Mouse (Mus musculus) limb, embryonic 15.5 days (tissue): Measurements from ENCODE around the gene Chrm3. TPM values are rescaled to one million over a fixed set of nuclear protein-coding genes. Genes with fewer than 3 reads are reported as not detected.

Experiments
- ATAC-seq: fragments of 200-750 bp; cut with Nextera tagmentation; 2 replicates; pipeline ENCODE4 v1.8.0; 2017; ENCODE audit warnings: low read depth, moderate TSS enrichment; ENCODE audit not compliant: insufficient number of reproducible peaks, low FRiP score, low TSS enrichment
- H3K27ac ChIP-seq: fragments of 300-500 bp; sonication (generic); 2 replicates; pipeline ENCODE4 v1.5.1; 2015; ENCODE audit warnings: moderate library complexity, mild to moderate bottlenecking, inconsistent platforms
- H3K27me3 ChIP-seq: fragments of 300-500 bp; sonication (generic); 2 replicates; pipeline ENCODE4 v1.6.1; 2015; ENCODE audit warnings: inconsistent platforms
- H3K36me3 ChIP-seq: fragments of 300-500 bp; sonication (generic); 2 replicates; pipeline ENCODE4 v1.6.1; 2015; ENCODE audit warnings: inconsistent platforms
- H3K4me1 ChIP-seq: fragments of 300-500 bp; sonication (generic); 2 replicates; pipeline ENCODE4 v1.6.1; 2015; ENCODE audit warnings: inconsistent platforms
- H3K4me2 ChIP-seq: fragments of 300-500 bp; sonication (generic); 2 replicates; pipeline ENCODE4 v1.6.1; 2015; ENCODE audit warnings: mild to moderate bottlenecking, inconsistent platforms
- H3K4me3 ChIP-seq: fragments of 300-500 bp; sonication (generic); 2 replicates; pipeline ENCODE4 v1.5.1; 2015; ENCODE audit warnings: mild to moderate bottlenecking, inconsistent platforms
- H3K9ac ChIP-seq: fragments of 300-500 bp; sonication (generic); 2 replicates; pipeline ENCODE4 v1.6.1; 2015; ENCODE audit warnings: inconsistent platforms
- H3K9me3 ChIP-seq: fragments of 300-500 bp; sonication (generic); 2 replicates; pipeline ENCODE4 v1.6.1; 2016; ENCODE audit warnings: inconsistent platforms
- WGBS: fragments of 180-500 bp; shearing (Covaris S2); methylation state at CpG from one replicate; pipeline ENCODE4 v1.1.7; 2015; 5-methylcytosine and 5-hydroxymethylcytosine counted together
- polyA plus RNA-seq: library from polyadenylated mRNA; unstranded; fragments of >200 nt; fragmentation: Nextera tagmentation; extraction: Ambion mirVana; gene quantifications from 2 replicates; pipeline ENCODE4 v1.2.1, GENCODE M21; 2015

The Chrm3 gene
- polyA plus RNA-seq, 1 experiment from 2014 or later = 1.2 TPM

DNA sequence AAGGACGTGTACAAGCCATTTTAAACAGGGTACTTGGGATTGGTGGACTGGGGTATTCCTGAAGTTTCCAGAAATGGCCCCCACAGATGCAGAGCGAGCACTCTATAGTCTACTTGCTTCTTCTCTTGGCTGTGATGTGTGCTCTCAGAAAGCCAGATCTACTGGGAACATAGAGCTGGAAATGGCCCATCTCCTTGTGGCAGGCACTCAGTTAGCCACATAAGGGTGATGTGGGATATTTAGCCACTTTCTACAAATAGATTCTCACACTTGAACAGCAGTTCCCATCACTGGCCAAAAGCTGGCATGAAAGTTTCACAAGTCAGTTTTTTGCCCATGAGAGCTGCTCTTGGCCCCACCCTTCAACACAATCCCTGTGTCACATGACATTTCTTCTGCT is 65.5 kb downstream of the Chrm3 start:
- Histone ChIP-seq H3K4me1 (no peaks in the 10 kb centered on the region), H3K36me3 (no peaks in the 10 kb centered on the region), H3K4me3 (no peak overlapping the region), H3K27me3 (no peaks in the 10 kb centered on the region), H3K27ac (no peak overlapping the region), H3K9me3 (no peaks in the 10 kb centered on the region), H3K4me2 (no peak overlapping the region), H3K9ac (no peak overlapping the region)
- no peak for ATAC-seq
- WGBS = 74% methylated on average over 2 of the region's 2 CpGs

DNA sequence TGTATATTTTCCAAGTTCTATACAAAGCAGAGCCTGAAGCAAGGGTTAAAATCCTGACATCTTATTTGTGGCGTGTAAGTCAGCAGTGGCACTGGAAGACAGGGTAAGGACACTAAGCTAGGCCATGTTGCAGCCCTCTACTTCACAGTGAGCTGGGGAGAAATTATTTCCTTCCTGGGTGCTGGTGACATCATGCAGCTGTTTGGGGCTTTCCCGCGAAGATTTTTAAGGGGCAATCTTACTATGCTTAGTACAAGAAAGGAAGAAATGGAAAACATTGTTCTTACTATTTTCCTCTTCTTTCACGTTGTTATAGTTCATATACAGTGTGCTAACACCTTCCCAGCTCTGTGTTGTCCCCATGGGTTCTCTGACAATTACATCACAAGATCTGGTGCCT is 76.3 kb downstream of the Chrm3 start:
- Histone ChIP-seq H3K9ac (no peak overlapping the region), H3K4me1 (no peaks in the 10 kb centered on the region), H3K4me3 (no peak overlapping the region), H3K27ac (no peak overlapping the region), H3K36me3 (no peaks in the 10 kb centered on the region), H3K9me3 (no peaks in the 10 kb centered on the region), H3K27me3 (no peaks in the 10 kb centered on the region), H3K4me2 (no peak overlapping the region)
- 71% methylated on average over 4 of the region's 4 CpGs for WGBS
- ATAC-seq = no peak

DNA sequence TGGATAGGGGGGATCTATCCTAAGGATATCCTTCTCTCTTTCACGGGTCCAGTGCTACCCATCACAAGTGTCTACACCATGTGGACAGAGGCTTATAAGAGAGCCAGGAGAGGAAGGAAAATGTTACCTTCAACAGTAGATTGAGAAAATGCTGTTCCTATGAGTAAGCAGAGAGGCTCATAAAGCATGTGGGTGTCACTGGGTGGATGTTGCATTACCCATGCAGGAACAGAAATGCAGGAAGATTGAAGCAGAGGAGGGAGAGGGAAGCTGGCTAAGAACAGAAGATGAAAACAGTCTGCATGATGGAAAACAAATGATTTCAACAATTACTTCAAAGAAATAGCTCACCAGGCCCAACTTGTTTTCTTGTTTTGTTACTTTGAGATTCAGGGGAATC is 85.7 kb downstream of the Chrm3 start:
- Histone ChIP-seq H3K9ac (no peak overlapping the region), H3K4me2 (no peak overlapping the region), H3K36me3 (no peaks in the 10 kb centered on the region), H3K27ac (no peak overlapping the region), H3K27me3 (no peaks in the 10 kb centered on the region), H3K4me3 (no peak overlapping the region), H3K4me1 (no peaks in the 10 kb centered on the region), H3K9me3 (no peaks in the 10 kb centered on the region)
- WGBS = 60% methylated on average over 1 of the region's 1 CpGs
- ATAC-seq = no peak

DNA sequence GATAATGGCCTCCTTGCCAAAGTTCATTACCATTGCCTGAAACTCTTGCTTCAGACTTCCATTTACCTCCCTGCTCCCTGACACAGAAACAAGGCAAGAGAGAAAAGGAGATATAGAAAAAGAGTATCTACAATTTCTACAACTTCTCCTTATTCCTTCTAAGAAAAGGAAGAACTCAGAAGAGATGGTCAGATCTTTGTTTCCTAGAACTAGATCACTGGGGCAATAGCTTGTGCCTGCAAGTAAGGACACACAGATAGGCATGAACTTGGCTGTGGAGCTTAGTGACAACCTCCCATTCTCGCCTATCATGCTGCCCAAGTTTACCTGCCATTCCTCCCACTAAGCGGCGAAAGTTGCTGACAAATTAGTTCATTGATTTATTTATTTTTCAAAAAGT is 96.9 kb downstream of the Chrm3 start:
- Histone ChIP-seq H3K4me1 (no peaks in the 10 kb centered on the region), H3K4me3 (no peak overlapping the region), H3K27ac (no peak overlapping the region), H3K9me3 (no peaks in the 10 kb centered on the region), H3K27me3 (no peaks in the 10 kb centered on the region), H3K36me3 (no peaks in the 10 kb centered on the region), H3K4me2 (no peak overlapping the region), H3K9ac (no peak overlapping the region)
- no peak for ATAC-seq
- WGBS = 81% methylated on average over 3 of the region's 3 CpGs

DNA sequence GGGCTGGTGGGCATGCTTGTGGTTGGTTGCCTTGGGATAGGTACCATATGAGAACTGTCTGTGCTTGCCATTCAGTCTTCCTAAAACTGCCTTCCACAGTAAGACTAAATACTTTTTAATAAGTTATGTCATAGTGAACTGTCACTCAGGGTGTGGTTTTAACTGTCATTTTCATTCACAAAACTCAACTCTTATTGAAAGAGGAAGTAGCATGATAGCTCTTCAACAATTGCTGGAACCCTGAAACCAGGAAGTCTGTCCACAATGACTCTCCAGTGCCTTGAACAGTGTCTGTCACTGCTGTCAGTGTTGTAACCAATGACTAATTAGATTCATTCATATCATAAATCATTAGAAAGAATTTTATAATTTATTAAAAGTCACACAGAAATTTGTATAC is 107.6 kb downstream of the Chrm3 start:
- H3K4me3 ChIP-seq = no peak overlapping the region
- H3K9me3 ChIP-seq = no peaks in the 10 kb centered on the region
- H3K27ac ChIP-seq = no peak overlapping the region
- H3K9ac ChIP-seq = no peak overlapping the region
- H3K36me3 ChIP-seq = no peaks in the 10 kb centered on the region
- H3K27me3 ChIP-seq = no peaks in the 10 kb centered on the region
- H3K4me1 ChIP-seq = no peaks in the 10 kb centered on the region
- no peak overlapping the region for H3K4me2 ChIP-seq
- no peak for ATAC-seq

DNA sequence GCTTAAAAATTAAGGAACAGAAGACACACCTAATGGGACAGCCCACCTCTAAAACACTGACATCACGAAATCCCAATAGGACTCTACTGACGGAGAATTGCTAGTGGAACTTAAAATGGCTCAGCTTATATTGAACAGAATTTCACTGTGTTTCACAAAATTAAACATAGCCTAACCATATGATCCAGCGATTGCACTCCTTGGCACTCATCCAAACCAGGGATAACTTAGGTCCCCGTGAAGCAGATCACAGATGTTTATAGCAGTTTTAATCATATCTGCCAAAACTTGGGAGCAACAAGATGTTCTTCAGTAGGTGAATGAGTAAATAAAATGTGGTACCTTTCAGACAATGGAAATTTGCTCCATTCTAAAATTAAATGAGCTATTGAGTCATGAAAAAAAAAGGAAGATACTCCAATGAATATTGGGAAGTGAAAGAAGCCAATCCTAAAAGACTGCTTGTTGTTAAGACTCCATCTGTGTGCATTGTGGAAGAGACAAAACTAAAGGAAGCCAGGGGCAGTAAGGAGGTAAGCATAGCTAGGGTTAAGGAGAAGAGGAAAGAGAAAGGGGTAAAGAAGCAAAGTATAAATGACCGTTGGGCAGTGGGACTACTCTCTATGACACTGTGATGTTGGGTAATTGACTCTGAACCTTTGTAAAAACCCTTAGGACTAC is 109.0 kb downstream of the Chrm3 start:
- no peak overlapping the region for H3K4me3 ChIP-seq
- 69% methylated on average over 5 of the region's 5 CpGs for WGBS
- no peaks in the 10 kb centered on the region for H3K36me3 ChIP-seq
- no peak overlapping the region for H3K27ac ChIP-seq
- no peak overlapping the region for H3K4me2 ChIP-seq
- no peak overlapping the region for H3K9ac ChIP-seq
- no peaks in the 10 kb centered on the region for H3K9me3 ChIP-seq
- no peaks in the 10 kb centered on the region for H3K27me3 ChIP-seq
- no peaks in the 10 kb centered on the region for H3K4me1 ChIP-seq
- ATAC-seq = no peak

DNA sequence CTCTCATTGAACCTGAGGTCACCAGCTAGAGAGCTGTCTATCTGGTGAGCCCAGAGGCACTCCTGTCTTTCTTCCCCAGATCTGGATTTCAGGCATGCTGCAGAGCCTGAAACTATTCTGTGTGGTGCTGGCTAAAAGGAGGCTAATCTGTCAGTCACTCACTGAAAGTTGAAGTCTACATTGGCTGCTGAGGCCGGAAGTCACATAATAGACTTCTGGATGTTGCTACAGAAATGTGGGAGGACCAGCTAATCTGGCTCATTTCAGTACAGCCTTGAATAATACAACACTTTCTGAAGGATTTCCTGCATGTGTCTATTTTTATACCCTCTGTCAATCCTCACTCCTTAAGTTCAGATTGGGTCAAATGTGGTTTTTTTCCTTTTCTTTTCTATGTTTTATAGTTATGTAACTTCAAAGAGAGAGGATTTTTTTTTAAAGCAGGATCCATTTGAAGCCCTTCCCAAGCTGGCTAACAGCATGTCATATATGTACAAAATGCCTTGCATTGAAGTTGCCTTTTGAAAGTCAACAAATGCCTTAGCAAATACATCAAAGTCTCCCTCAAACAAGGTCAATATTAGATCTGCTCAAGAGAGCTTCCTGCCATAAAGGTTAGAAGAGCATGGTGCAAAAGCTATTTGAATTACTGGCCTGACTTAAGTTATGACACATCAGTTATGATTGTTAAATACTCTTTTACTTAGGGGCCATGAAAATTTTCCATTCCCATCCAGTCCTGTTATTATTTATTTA is 116.2 kb downstream of the Chrm3 start:
- 58% methylated on average over 1 of the region's 1 CpGs for WGBS
- Histone ChIP-seq H3K4me3 (no peak overlapping the region), H3K36me3 (no peaks in the 10 kb centered on the region), H3K9me3 (no peaks in the 10 kb centered on the region), H3K27ac (no peak overlapping the region), H3K4me2 (no peak overlapping the region), H3K9ac (no peak overlapping the region), H3K4me1 (no peaks in the 10 kb centered on the region), H3K27me3 (no peaks in the 10 kb centered on the region)
- no peak for ATAC-seq

DNA sequence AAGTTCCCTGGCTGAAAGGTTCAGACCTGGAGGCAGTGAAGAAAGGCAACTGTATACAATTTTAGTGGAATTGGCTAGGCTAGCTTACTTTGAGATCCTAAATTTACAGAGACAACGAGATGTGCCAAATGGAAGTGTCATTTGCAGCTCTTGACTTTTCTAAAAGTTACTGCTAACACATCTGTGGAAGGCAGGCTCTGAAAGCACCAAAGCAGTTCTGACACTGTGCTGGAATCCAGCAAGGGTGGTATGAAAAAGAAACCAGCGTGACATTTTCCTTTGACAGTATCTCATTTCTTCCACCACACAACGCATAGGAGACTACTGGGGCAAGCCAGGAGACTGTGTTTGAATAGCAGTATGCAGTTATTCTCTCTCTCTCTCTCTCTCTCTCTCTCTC is 120.4 kb downstream of the Chrm3 start:
- H3K4me2 ChIP-seq = no peak overlapping the region
- no peak for ATAC-seq

DNA sequence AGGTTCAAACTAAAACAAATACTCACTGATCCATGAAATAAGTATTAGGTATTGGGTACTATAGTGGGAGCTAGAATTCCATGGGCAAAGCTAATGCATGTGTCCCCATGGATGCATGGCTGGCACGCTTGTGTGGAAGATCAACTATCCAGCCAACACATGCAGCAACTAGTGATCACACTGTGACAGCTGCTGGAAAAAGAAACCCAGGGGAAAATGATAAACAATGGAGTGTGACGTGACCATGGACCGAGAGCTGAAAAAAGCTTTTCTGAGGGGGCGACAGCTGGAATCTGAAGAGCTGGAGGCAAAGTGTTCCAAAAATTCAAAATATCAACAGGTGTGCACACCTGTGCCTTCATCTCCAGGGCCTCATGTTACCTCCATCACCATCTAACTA is 120.8 kb downstream of the Chrm3 start:
- Histone ChIP-seq H3K4me3 (no peak overlapping the region), H3K27ac (no peak overlapping the region), H3K9me3 (no peaks in the 10 kb centered on the region), H3K9ac (no peak overlapping the region), H3K4me1 (no peaks in the 10 kb centered on the region), H3K36me3 (no peaks in the 10 kb centered on the region), H3K27me3 (no peaks in the 10 kb centered on the region), H3K4me2 (no peak overlapping the region)
- ATAC-seq = no peak
- WGBS = 66% methylated on average over 4 of the region's 4 CpGs

More for the DNA sequence above, 120.4 kb downstream of the Chrm3 start:
- Histone ChIP-seq H3K9ac (no peak overlapping the region), H3K36me3 (no peaks in the 10 kb centered on the region), H3K4me3 (no peak overlapping the region), H3K27ac (no peak overlapping the region), H3K4me1 (no peaks in the 10 kb centered on the region), H3K9me3 (no peaks in the 10 kb centered on the region), H3K27me3 (no peaks in the 10 kb centered on the region)
- 83% methylated on average over 3 of the region's 3 CpGs for WGBS

DNA sequence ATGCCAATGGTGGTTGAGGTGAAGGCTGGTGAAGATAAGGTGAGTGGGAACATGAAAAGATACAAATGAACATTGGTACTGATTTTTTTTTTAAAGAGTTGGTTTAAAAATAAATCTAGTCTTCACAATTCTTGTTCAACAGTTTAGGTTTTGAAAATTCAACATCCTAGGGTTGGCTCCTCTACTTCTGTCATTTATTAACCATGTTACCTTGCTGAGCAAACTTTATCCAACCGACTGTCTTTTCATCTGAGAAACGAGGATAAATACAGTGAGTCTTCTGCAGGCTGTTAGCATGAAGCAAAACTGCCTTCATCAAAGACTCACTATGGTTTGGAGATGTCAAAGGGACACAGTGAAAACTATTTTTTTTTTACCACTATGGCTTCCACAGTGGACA is 123.0 kb downstream of the Chrm3 start:
- Histone ChIP-seq H3K4me2 (no peak overlapping the region), H3K27ac (no peak overlapping the region), H3K9ac (no peak overlapping the region), H3K36me3 (no peaks in the 10 kb centered on the region), H3K4me1 (no peaks in the 10 kb centered on the region), H3K27me3 (no peaks in the 10 kb centered on the region), H3K4me3 (no peak overlapping the region), H3K9me3 (no peaks in the 10 kb centered on the region)
- 67% methylated on average over 2 of the region's 2 CpGs for WGBS
- ATAC-seq = no peak

DNA sequence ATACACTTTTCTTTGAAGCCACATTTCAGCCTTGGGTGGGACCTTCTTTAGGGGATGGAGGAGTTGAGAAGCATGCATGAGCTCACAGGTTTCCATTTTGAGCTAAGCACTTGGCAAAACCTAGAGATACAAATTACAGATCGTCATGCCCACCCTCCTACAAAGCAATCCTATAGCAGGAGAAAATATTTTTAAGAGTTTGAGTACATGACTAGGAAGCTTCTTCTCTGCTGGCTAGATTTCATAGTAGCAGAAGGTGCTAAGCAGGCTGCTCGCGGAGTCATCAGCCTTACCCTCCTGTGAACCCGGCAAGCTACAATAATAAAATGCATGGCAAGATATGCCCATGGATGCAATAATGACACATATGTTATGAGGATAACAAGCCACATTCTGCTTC is 124.4 kb downstream of the Chrm3 start:
- no peak overlapping the region for H3K4me3 ChIP-seq
- no peak for ATAC-seq
- H3K27ac ChIP-seq = no peak overlapping the region
- H3K4me2 ChIP-seq = no peak overlapping the region
- H3K9me3 ChIP-seq = no peaks in the 10 kb centered on the region
- no peaks in the 10 kb centered on the region for H3K36me3 ChIP-seq
- H3K4me1 ChIP-seq = no peaks in the 10 kb centered on the region
- 78% methylated on average over 4 of the region's 4 CpGs for WGBS
- no peaks in the 10 kb centered on the region for H3K27me3 ChIP-seq
- H3K9ac ChIP-seq = no peak overlapping the region

DNA sequence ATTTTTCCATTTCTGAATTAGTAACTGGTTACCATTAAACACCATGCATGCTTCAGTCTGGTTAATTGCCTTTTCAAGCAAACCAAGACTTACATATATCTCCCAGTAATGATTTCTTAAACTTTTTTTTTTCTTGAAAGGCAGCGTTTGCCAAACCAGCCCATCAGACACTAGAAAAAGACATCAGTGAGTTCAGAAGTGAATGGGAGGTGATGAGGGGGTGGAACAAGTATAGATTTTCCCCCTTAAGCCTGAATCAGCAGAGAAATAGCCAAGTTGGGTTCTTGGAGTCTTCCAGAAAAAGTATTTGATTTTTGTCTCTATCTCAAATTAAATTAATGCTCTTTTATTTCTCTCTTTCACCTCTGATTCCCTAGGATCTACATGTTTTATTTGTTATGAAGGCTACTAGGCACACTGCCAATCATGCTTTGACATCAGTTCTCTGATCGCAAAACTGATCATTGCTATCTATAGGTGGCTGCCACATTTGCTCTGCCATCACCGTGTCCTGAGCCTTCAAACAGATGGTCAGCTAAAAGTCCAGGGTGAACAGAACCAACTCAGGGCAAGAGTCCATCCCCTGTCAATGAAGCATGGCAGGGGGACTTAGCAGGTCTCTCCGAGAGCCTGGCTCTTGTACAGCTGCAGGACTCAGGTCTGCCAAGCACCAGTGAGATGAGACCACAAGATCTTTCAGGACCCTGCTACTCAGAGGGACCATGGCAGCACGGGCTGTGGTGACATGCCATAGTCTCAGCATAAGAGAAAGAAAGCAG is 125.1 kb downstream of the Chrm3 start:
- H3K27ac ChIP-seq = no peak overlapping the region
- H3K4me2 ChIP-seq = no peak overlapping the region
- no peaks in the 10 kb centered on the region for H3K27me3 ChIP-seq
- H3K4me1 ChIP-seq = no peaks in the 10 kb centered on the region
- no peak overlapping the region for H3K4me3 ChIP-seq
- WGBS = 87% methylated on average over 5 of the region's 5 CpGs
- no peak for ATAC-seq
- no peaks in the 10 kb centered on the region for H3K9me3 ChIP-seq
- H3K9ac ChIP-seq = no peak overlapping the region
- H3K36me3 ChIP-seq = no peaks in the 10 kb centered on the region
